Mouse (Mus musculus): ENCODE results near the gene Plk5. TPM values are rescaled to one million over a fixed set of nuclear protein-coding genes. Genes with fewer than 3 reads are reported as not detected.

Gene Plk5
- polyA plus RNA-seq, 1 experiment from 2014 or later = 0.12 TPM

DNA sequence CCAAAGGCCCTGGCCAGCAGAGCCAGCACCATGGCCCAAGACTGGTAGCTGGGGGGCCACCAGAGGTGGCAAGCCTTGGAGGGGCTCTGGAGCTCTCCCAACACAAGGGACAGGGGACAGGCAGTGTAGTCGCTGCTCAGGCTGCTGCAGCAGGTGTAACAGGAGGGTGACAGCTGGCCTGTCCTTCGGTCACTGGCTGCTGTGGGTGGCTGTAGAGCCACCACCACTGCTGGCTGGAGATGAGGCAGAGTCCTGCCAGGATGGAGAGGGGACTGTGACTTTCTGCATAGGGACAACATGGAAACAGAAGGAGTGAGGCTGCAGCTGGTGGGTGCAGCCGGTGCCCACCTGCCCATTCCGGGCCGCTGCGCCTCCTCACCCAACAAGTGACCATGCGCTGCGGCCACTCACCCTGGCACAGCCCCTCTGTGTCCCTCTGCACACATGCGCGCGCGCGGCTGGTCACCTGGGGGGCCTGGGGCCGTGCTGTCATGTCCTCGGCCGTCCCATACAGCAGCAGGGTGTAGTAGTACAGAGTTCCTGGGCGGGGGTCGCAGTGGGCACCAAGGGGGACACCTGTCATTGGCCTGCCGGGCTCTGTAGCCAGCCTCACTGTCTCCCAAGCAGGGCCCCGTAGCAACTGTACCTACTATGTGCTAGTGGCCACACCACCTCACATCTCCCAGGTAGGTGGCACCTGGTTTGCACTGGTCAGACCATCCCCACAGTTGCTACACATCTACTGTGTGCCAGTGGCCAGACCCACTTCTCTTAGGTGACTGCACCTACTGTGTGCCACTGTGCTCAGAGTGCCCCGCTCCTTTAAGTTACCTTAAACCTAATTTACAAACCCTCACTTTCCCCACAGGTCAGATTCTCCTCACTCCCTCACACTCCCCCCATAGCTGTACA, 34.3 kb upstream of the Plk5 start:
- Histone ChIP-seq H3K4me1 (replicated peaks) (peaks cover 84% of the 10 kb centered on the region), H3K9me3 (replicated peaks) (no peaks in the 10 kb centered on the region), H3K4me3 (replicated peaks) (peak overlapping the region; percentile 80), H3K4me2 (peak overlapping the region; percentile 100), H3K27ac (peak overlapping the region; percentile 91), H3K36me3 (peaks cover 24% of the 10 kb centered on the region), H3K9ac (peak overlapping the region; percentile 82), H3K27me3 (peaks cover 9% of the 10 kb centered on the region; the same call in 1 of the 2 replicates)
- WGBS (ENCODE audit: insufficient replicate concordance) = 83% methylated on average over 21 of the region's 21 CpGs
- DNase-seq (no peak), ATAC-seq (ENCODE audit: low read depth) (no peak)

DNA sequence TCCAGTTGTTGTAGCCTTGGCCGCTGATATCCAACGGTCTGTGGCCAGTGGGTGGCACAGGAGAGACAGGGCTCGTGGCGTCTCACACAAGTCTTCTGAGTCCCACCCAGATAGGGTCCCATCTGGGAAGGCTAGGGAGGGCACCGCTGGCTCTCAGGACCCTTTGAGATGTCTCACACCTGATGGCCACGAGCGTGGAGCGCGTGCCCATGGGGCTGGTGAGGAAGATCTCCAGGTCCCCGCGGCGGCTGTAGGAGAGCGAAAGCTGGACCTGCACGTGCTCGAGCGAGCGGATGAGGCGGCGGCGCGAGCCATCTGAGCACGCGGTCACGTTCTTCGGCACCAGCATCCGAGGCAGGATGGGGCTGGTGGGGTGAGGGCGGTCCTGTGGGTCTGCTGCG, 33.4 kb upstream of the Plk5 start:
- DNase-seq (no peak), ATAC-seq (ENCODE audit: low read depth) (peak; percentile 8; the same call in 1 of the 2 replicates)
- Histone ChIP-seq H3K36me3 (peaks cover 17% of the 10 kb centered on the region), H3K4me1 (replicated peaks) (peaks cover 75% of the 10 kb centered on the region), H3K4me2 (peak overlapping the region; percentile 100), H3K27ac (peak overlapping the region; percentile 91), H3K9me3 (replicated peaks) (no peaks in the 10 kb centered on the region), H3K27me3 (0 out of 2 replicates have a peak, but pooled peaks cover under 1% of the 10 kb centered on the region), H3K4me3 (replicated peaks) (peak overlapping the region; percentile 80), H3K9ac (peak overlapping the region; percentile 82)
- WGBS (ENCODE audit: insufficient replicate concordance) = 2% methylated on average over 28 of the region's 28 CpGs

- Histone ChIP-seq H3K4me3 (replicated peaks) (peak overlapping the region; percentile 80), H3K27ac (peak overlapping the region; percentile 91), H3K4me1 (replicated peaks) (peaks cover 73% of the 10 kb centered on the region), H3K27me3 (no peaks in the 10 kb centered on the region), H3K4me2 (peak overlapping the region; percentile 100), H3K9me3 (replicated peaks) (no peaks in the 10 kb centered on the region), H3K9ac (peak overlapping the region; percentile 82), H3K36me3 (peaks cover 10% of the 10 kb centered on the region)
- under 1% methylated on average over 44 of the region's 46 CpGs for WGBS (ENCODE audit: insufficient replicate concordance)
- ATAC-seq (ENCODE audit: low read depth) = peak; percentile 67
- peak; percentile 77 for DNase-seq
Measured at GRCm38 (mm10) chr10:80323261-80324119, 32.8 kb upstream of the Plk5 start.

- WGBS (ENCODE audit: insufficient replicate concordance) = 73% methylated on average over 17 of the region's 17 CpGs
- DNase-seq (no peak), ATAC-seq (ENCODE audit: low read depth) (no peak)
- no peaks in the 10 kb centered on the region for H3K27me3 ChIP-seq
- peak overlapping the region; percentile 91 for H3K27ac ChIP-seq
- peak overlapping the region; percentile 80 for H3K4me3 ChIP-seq (replicated peaks)
- peaks cover 73% of the 10 kb centered on the region for H3K4me1 ChIP-seq (replicated peaks)
- peak overlapping the region; percentile 82 for H3K9ac ChIP-seq
- peaks cover 1% of the 10 kb centered on the region for H3K36me3 ChIP-seq
- H3K4me2 ChIP-seq = peak overlapping the region; percentile 100
- H3K9me3 ChIP-seq (replicated peaks) = no peaks in the 10 kb centered on the region
Measured at GRCm38 (mm10) chr10:80324120-80325037, 31.9 kb upstream of the Plk5 start.

DNA sequence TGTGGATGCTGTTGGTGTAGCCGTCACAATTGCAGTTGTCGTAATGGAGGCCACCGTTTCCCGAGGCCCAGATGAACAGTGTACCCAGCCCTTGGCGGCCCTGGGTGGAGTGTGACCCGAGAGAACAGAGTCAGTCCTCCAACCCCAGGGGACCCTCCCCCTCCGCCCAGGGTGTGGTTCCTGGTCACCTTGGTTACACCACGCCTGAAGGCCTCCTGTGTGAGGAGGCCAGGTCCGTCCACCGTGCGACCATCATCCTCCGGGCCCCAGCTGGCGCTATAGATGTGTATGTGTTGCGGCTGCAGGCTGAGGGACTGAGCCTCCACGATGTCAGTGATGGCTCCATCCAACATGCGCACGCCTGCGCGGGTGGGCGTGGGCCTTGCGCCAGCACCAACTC, 31.2 kb upstream of the Plk5 start:
- Histone ChIP-seq H3K27ac (no peak overlapping the region; the same call in 1 of the 2 replicates), H3K4me3 (replicated peaks) (no peak overlapping the region), H3K4me2 (no peak overlapping the region), H3K9me3 (replicated peaks) (no peaks in the 10 kb centered on the region), H3K27me3 (no peaks in the 10 kb centered on the region), H3K36me3 (no peaks in the 10 kb centered on the region), H3K9ac (0 out of 2 replicates have a peak overlapping the region, but pooled peaks have one; percentile 15), H3K4me1 (replicated peaks) (peaks cover 74% of the 10 kb centered on the region)
- DNase-seq (no peak), ATAC-seq (ENCODE audit: low read depth) (no peak)
- WGBS (ENCODE audit: insufficient replicate concordance) = 74% methylated on average over 21 of the region's 21 CpGs

DNA sequence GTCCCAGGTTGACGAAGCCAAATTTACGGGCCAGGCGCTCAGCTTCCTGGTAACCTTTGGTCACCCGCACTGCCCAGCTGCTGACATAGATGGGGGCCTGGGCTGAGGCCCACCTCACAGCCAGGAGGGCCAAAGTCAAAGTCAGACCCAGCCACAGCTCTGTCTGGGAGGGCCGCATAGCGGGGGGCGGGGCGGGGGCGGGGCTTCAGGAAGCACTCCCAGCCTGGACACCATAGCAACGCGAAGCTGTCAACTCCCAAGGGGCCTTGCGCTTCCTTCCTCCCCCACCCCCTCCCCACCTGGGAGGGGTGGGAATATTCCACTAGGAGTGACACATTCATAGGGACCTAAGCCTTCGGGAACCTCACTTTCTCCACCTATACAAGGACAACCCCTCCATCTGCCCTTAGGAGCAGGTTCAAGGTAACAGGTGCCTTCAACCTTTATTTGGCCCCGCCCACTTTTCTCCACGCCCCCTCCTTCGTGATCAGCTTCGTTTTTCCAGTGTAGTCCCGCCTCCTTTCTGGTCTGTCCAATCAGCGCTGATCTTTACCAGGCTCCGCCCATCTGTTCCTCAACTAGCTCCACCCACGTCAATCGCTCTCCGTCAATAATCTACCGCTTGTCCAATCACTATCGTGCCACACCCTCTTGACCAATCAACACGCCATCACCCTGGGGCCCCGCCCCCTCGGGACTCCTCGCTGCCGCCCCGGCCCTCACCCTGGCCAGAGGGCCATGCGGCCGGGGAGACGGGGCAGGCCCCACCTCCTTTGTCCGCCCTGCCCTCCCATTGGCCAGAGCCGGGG, 26.8 kb upstream of the Plk5 start, which contains the start of the genes Pcsk4 and Reep6:
Gene Pcsk4, minus strand, starts transcription at position 226 of the 809 bp plus-strand sequence.
Gene Reep6, plus strand, starts transcription at position 681 of the 809 bp plus-strand sequence.
- WGBS (ENCODE audit: insufficient replicate concordance) = 6% methylated on average over 36 of the region's 36 CpGs
- Histone ChIP-seq H3K9me3 (replicated peaks) (no peaks in the 10 kb centered on the region), H3K27me3 (peaks cover 3% of the 10 kb centered on the region; the same call in 1 of the 2 replicates), H3K27ac (peak within 1 kb of the TSS; percentile 96), H3K4me2 (peak within 1 kb of the TSS; percentile 98), H3K9ac (peak within 1 kb of the TSS; percentile 83), H3K4me1 (replicated peaks) (peaks cover 77% of the 10 kb centered on the region), H3K36me3 (peaks cover 13% of the 10 kb centered on the region), H3K4me3 (replicated peaks) (peak within 1 kb of the TSS; percentile 71)
- ATAC-seq (ENCODE audit: low read depth) (peak; percentile 81), DNase-seq (peak; percentile 100)

DNA sequence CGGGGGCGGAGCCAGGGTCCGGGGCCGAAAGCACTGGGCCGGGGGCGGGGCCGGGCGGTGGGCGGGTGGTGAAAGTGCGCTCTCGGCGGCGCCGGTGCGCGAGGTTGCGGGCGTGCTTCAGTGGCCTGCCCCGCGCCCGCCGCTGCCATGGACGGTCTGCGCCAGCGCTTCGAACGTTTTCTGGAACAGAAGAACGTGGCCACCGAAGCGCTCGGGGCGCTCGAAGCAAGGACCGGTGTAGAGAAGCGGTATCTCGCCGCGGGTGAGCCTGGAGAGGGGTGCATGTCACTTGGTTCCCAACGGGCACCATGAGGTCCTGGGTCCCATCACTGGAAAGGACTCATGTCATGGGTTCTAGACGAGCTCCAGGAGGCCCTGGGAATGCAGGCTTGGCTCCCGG, 26.2 kb upstream of the Plk5 start:
- Histone ChIP-seq H3K27me3 (peaks cover 3% of the 10 kb centered on the region; the same call in 1 of the 2 replicates), H3K27ac (peak overlapping the region; percentile 96), H3K4me1 (replicated peaks) (peaks cover 75% of the 10 kb centered on the region), H3K9me3 (replicated peaks) (no peaks in the 10 kb centered on the region), H3K4me3 (replicated peaks) (peak overlapping the region; percentile 71), H3K9ac (peak overlapping the region; percentile 83), H3K36me3 (peaks cover 19% of the 10 kb centered on the region), H3K4me2 (peak overlapping the region; percentile 98)
- ATAC-seq (ENCODE audit: low read depth) (no peak), DNase-seq (no peak)
- 1% methylated on average over 41 of the region's 41 CpGs for WGBS (ENCODE audit: insufficient replicate concordance)

DNA sequence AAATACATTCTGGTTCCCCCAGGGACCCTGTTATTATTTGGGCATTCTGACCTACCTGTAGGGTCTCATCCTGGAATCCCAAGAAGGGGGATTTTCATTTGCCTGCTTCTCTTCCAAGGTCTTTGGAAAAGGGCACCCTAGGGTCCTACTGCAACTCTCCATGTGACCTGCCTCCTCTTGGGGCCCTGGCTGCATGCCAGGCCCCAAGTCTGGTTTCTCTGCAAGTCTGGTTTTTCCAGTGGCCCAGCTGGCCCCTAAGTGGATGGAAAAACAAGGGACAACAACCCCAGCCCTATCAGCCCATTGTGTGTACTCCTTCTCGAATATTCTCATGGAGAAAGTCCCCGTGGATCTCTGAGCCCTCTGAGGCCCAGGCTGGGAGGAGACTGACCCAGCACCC, 25.4 kb upstream of the Plk5 start:
- H3K4me1 ChIP-seq (replicated peaks) = peaks cover 69% of the 10 kb centered on the region
- DNase-seq (no peak), ATAC-seq (ENCODE audit: low read depth) (no peak)
- peaks cover 27% of the 10 kb centered on the region for H3K36me3 ChIP-seq
- H3K9ac ChIP-seq = peak overlapping the region; percentile 83
- no peaks in the 10 kb centered on the region for H3K9me3 ChIP-seq (replicated peaks)
- H3K4me3 ChIP-seq (replicated peaks) = peak overlapping the region; percentile 71
- peak overlapping the region; percentile 96 for H3K27ac ChIP-seq
- WGBS (ENCODE audit: insufficient replicate concordance) = 55% methylated on average over 2 of the region's 2 CpGs
- H3K27me3 ChIP-seq = peaks cover 8% of the 10 kb centered on the region
- peak overlapping the region; percentile 98 for H3K4me2 ChIP-seq

- ATAC-seq (ENCODE audit: low read depth) (peak; percentile 79), DNase-seq (peak; percentile 83)
- peak overlapping the region; percentile 96 for H3K27ac ChIP-seq
- H3K4me2 ChIP-seq = peak overlapping the region; percentile 98
- H3K4me3 ChIP-seq (replicated peaks) = peak overlapping the region; percentile 71
- peaks cover 35% of the 10 kb centered on the region for H3K36me3 ChIP-seq
- 14% methylated on average over 10 of the region's 10 CpGs for WGBS (ENCODE audit: insufficient replicate concordance)
- H3K9me3 ChIP-seq (replicated peaks) = no peaks in the 10 kb centered on the region
- peak overlapping the region; percentile 83 for H3K9ac ChIP-seq
- H3K27me3 ChIP-seq = peaks cover 8% of the 10 kb centered on the region
- H3K4me1 ChIP-seq (replicated peaks) = peaks cover 66% of the 10 kb centered on the region
Measured at GRCm38 (mm10) chr10:80331636-80332524, 24.4 kb upstream of the Plk5 start.
